Mouse (Mus musculus) MN1 (cell line): Measurements from ENCODE around the gene Dad1.

Experiments used
- DNase-seq: peaks from one replicate; pipeline ENCODE4 v3.0.0-alpha.2; 2016; ENCODE audit warnings: low spot score

Gene Dad1

GRCm38 (mm10) chr14:54224484-54225467, 29.1 kb downstream of the Dad1 start:
- peak; percentile 29 for DNase-seq

GRCm38 (mm10) chr14:54224064-54224417, 29.9 kb downstream of the Dad1 start:
- DNase-seq = no peak

DNA sequence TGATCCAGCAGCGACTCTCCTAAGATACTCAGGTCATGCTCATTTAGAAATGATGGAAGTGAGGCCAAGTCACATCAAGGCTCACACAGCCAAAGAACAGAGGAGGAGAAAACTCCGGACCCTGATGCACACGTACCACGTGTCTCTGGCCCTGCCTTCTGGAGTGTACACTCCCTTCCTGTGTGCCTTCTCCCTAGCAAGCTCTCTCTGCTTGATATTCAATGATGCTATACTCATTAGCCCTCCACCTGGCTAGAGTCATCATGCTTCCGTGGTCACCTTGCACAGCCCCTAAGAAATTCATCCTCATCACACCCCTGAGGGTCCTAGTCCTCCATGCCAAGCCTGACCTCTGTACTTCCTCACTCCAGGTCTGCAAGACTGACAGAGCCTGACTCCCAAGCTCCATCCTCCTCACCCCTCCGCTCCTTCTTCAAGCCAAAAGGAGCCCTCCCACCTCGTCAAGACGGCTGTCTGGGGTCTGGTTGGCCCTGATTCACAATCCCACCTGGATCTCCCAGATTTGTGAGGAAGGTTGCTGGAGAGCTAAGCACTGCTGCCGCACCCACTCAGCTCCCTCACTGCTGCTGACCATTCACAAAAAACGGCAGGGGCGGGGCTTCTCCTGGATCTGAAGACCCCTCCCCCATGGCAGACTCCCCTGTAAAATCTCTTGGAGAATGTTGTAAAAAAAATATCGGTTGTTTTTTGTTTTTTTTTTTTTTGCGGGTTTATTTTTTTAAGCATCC, 30.4 kb downstream of the Dad1 start:
- no peak for DNase-seq

- no peak for DNase-seq
Observed at GRCm38 (mm10) chr14:54222289-54222727, 31.6 kb downstream of the Dad1 start.

DNA sequence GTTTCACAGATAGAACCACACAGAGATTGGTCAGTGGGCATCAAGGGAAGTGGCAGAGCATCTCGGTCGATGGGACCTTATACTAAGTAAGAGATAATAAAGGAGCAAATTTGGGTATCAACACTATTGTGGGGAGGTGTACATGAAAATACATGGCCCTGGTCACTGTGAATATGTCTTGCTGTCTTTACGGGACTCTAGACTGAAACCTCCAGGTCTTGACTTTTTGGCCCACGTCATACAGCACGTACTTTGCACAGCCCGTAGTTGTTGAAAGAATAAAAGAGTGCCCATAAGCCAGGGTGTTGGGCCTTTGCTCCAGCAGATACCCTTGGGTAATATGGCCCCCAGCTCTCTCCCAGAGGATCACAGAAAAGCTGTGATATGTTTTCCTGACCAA, 32.3 kb downstream of the Dad1 start:
- no peak for DNase-seq

- DNase-seq = no peak
Observed at GRCm38 (mm10) chr14:54220726-54221494, 33.0 kb downstream of the Dad1 start.

GRCm38 (mm10) chr14:54219849-54220248, 34.1 kb downstream of the Dad1 start:
- DNase-seq = no peak

- DNase-seq = no peak
Observed at GRCm38 (mm10) chr14:54219256-54219655, 34.6 kb downstream of the Dad1 start.

- DNase-seq = no peak
Observed at GRCm38 (mm10) chr14:54218721-54219120, 35.2 kb downstream of the Dad1 start.

DNA sequence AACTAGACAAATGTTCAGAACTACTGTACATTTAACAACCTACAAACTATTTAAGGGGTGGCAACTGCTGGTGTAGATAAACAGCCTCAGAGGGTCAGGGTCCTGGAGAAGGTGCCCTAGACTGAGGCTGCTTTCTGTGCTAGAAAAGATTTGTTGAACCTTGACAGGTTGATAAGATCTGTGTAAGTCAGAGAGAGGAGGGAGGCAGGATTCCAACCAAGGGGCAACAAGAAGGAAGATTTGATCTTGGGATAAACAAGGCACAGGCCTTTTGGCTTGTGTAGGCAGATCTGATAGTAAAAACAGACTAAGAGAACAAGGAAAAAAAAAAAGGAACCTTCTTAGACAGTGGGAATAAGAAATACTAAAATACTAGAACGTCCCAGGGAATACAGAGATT, 35.7 kb downstream of the Dad1 start:
- no peak for DNase-seq

DNA sequence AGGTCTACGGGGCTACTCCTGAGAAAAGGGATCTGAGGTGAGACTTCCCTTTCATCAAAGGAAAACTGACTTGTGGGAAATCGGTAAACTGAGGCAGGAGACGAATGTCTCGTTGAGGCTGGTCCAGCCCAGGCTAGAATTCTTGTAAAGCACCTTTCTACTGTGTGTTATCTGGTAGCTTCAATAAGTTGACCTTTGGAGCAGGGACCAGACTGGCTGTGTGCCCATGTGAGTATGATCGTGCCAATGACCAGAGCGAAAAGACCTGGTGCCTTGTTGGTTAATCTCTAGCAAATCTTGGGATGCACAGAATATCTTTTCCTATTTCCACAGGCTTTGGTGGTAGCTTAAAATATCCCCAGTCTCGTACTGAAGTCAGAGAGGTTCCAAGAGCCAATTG, 37.8 kb downstream of the Dad1 start:
- no peak for DNase-seq

DNA sequence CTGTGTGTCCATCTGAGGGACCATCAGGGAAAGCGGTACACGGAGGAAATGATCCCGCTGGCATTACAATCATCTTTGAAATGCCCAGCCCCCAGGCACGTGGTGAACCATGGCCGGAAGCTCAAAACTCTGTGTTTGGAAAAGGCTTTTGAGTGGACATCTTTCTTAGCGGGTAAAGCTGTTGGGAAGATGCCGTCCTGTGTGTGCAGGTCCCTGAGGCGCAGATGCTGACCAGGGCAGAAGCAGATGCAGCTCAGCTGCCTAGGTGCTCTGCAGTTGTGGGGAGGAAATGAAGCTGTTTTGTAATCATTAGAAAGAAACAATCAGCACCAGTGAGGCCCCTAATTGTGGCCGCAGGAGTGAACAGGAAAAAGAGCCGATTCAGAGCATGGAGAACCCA, 39.0 kb downstream of the Dad1 start:
- no peak for DNase-seq

GRCm38 (mm10) chr14:54214477-54214876, 39.4 kb downstream of the Dad1 start:
- DNase-seq = no peak

GRCm38 (mm10) chr14:54213734-54214133, 40.2 kb downstream of the Dad1 start:
- no peak for DNase-seq

DNA sequence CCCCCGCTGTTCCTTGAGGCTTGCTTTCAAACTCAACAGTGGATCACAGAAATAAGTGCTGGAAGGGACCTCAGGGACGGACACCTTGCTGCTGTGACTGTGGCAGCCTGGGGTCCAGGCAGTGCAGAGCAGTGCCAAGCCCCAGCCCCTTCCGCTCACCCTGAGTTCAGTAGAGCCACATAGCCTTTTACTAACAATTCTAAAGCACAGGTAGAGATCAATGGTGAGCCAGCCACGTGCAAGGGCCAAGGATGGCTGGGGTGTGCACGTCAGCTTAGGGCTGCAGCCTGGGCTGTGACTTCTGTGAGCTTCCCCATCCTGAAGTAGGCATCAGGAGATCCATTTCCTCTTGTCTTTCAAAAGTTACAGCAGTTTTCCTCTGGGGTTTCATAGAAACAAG, 42.1 kb downstream of the Dad1 start:
- DNase-seq = no peak

DNA sequence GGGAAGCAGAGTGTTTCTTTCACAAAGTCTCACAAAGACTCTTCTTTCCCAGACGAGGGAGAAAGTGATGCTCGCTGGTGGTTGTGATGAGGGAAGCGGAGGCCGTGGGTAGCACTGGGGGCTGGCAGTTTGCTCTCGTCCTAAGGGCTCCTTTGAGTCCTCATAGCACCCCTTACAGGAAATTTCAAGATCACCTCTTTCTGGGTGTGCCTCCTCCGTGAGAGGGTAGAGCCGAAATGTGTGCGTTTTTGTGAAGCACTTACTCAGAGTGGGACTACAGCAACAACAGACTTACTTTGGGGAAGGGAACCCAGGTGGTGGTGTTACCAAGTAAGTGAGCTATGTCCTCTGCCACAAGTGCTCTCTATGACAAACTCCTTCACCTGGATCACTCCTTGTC, 42.7 kb downstream of the Dad1 start:
- no peak for DNase-seq

DNA sequence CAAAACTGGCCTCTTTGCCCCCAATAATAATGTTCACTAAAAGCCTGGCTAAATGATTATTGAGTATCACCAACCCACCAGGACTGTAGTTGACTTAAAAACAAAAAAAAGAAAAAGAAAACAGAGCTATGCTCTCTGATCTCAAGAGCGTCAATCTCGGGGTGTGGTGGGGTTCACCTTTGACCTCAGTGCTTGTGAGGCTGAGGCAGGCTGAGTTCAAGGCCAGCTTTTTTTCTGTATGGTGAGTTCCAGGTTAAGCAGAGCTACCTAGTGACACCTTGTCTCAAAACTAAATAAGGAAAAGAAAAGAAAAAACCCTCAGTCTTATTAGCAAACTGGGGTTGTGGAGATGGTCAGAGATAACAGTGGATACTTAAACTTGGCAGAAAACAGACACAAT, 43.5 kb downstream of the Dad1 start:
- no peak for DNase-seq

- no peak for DNase-seq
Observed at GRCm38 (mm10) chr14:54209932-54210331, 44.0 kb downstream of the Dad1 start.

DNA sequence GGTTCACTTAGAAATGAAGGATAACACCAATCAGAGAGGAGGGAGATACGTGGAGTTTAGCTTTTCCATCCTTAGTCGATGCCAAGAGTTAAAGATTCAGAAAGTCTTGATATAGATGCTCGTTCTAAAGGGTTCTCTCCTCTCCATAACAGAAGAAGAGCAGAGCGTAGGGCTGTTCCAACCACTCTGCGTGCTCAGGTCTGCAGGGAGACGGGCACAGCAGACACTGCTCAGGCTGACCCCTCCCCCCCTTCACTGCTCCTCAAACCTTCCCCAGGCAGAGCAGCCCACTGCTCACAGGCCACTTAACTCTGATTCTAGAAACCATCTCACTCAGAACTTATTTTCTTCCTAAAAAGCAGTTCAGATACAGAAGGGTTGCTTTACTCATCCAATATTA, 45.2 kb downstream of the Dad1 start:
- DNase-seq = no peak

DNA sequence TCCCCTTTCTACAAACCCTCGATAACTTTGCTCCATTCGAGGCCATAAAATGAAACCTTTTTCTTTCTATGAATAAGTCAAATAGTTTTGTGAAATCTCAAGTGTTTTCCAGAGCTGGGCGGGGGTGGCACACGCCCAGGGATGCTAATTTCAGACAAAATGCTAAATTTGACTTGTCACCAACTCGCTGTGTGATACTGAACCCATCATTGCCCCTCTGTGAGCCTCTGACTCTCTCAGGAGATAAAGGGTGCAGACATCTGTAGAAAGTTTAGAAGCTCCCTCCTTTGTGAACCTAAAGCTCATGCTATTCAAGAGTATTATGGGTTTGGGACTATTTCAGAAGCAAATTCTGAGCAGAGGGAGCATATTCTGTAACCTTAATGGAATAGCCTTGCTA, 46.0 kb downstream of the Dad1 start:
- DNase-seq = no peak

- DNase-seq = no peak
Observed at GRCm38 (mm10) chr14:54206750-54207550, 47.0 kb downstream of the Dad1 start.

DNA sequence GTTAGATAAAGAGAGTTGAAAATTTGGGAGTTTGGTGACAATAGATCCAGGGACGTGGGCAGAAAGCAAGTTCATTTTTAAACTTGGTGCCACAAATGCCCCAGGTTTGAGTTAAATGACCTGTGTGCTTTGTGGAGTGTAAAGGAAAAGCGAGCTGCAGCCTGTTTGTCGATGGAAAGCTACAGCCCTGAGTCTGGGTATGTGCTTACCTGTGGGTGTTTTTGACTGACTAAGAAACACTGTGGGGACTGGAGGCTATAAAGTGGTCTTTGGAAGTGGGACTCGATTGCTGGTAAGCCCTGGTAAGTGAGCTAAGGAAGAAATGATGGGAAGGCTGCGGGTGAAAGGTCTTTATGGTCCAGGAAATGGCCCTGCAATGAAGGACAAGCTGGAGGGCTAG, 47.6 kb downstream of the Dad1 start:
- DNase-seq = no peak
